Mouse (Mus musculus) v-Abl transformed pro-B cells (cell line): ENCODE measurements around the gene Psmb5.
"Not testable (repeated sequence)": the region's sequence is repeated elsewhere in the genome, so short reads cannot be mapped to it uniquely, and the experiment has no call there.

Experiments
- in situ Hi-C, 2 experiments: fragments of 400-800 bp; cut with MboI; formaldehyde crosslinking; loops; one replicate each; pipeline ENCODE4 v1.15.1; 2025; ENCODE audit not compliant: unreplicated experiment in 2 of 2

Gene Psmb5

GRCm38 (mm10) chr14:54634182-54634581, 16.4 kb upstream of the Psmb5 start:
- in situ Hi-C loops: loop anchor here in 1 of 2 experiments (25.0 kb wide), 1 partner anchor 572 kb away; no protein-coding TSS in a partner anchor

DNA sequence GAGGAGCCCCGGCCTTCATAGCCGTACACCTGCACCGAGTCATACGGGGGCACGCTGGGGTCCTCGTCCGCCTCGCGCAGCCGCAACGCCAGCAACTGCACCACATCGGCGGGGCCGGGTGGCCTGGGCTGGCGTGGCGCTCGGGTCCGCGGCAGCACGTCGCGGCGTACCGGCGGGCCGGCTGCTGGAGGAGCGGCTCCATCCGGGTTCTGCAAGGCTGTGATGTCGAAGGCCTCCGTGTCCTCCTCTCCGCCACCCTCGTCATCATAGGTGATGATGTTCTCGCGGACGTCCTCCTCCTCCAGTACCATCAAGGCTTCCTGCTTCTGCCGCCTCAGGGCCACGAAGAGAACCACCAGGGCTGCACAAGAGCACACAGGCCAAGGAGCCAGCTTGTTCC, 14.4 kb upstream of the Psmb5 start:
- in situ Hi-C loops: loop anchor here in 1 of 2 experiments (25.0 kb wide), 1 partner anchor 570 kb away; no protein-coding TSS in a partner anchor

DNA sequence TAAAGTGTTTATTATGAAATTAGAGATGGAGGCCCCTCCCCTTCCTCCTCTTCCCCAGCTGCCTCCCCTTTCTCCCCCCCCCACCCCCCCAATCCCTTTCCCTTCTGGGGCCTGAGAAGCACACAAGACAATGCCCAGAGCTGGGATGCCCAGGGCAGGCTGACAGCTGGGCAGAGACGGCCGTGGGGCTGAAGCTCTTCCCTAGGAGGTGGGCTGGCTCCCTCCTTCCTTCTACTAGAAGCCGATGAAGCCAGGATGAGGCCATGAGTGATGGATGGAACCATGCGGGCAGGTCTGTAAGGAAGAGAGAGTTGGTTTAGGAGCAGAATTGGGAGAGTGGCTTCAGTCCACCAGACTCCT, 13.4 kb upstream of the Psmb5 start:
- in situ Hi-C loops: loop anchor here in 1 of 2 experiments (25.0 kb wide), 1 partner anchor 569 kb away; no protein-coding TSS in a partner anchor

DNA sequence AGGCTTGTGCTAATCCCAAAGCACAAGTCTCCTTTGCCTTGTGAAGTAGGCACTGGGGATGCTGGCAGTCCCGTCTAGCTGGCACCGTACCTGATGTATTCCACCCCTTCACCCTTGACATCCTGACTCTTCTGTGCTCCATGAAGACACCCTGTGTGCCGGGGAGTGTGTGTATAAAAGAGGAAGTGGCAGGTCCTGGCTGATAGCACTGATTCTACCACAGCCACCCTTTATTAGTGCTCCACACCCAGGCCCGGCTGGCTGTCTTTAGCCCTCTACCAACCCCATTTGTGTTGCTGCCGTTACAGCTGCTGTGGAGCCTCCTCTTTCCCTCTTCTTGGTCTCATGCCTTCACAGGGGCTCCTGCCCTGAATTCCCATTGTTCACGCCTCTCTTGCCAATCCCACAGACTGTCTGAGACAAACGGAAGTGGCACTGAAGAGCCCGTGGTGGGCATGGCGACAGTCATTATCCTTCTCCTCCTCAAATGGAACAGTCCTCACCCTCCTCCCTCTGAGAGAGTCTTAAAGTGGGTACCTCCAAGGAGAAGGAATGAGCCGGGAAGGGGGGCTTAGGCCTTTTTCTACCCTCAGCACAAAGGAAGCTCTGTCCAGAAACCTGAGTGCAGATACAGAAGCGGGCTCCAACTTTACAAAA, 12.9 kb upstream of the Psmb5 start:
- in situ Hi-C loops: loop anchor here in 1 of 2 experiments (25.0 kb wide), 1 partner anchor 568 kb away; no protein-coding TSS in a partner anchor

GRCm38 (mm10) chr14:54629797-54630196, 12.0 kb upstream of the Psmb5 start:
- in situ Hi-C loops: loop anchor here in 1 of 2 experiments (25.0 kb wide), 1 partner anchor 567 kb away; no protein-coding TSS in a partner anchor

- in situ Hi-C loops: loop anchor here in 1 of 2 experiments (25.0 kb wide), 1 partner anchor 566 kb away; no protein-coding TSS in a partner anchor
These were observed 10.3 kb upstream of the Psmb5 start for GRCm38 (mm10) chr14:54628103-54628502.

DNA sequence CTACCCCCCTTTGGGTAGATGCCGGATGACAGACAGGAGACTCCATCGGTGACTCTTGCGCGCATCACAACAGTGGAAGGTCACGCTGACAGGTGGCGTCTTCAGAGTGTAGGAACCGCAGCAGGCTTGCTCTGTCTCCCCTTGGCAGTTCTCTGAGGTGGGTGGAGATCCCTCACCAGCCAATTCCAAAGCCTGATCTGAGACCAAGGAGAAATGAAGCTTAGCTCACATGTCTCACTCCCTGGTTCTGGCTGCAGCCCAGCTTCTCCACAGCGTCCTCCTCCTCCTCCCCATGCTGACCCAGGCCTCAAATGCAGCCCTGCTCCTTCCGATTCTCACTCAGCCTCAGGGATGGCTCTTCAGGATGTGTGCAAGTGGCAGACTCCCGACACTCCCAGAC, 7.2 kb upstream of the Psmb5 start:
- in situ Hi-C loops: loop anchor here in 1 of 2 experiments (25.0 kb wide), 1 partner anchor 563 kb away; no protein-coding TSS in a partner anchor

GRCm38 (mm10) chr14:54623334-54623733, 5.5 kb upstream of the Psmb5 start:
- in situ Hi-C loops: no loop called here

GRCm38 (mm10) chr14:54621133-54621532, 3.3 kb upstream of the Psmb5 start, which contains the start of gene Psmb11:
TSS of gene Psmb11 (plus strand) at chr14:54621433.
- in situ Hi-C loops: no loop called here

GRCm38 (mm10) chr14:54617152-54617896, 498 bp downstream of the Psmb5 start:
- in situ Hi-C loops: no loop called here

- in situ Hi-C loops: no loop called here
These were observed 1.5 kb downstream of the Psmb5 start for GRCm38 (mm10) chr14:54616226-54616825.

- in situ Hi-C loops: not testable (repeated sequence)
These were observed 3.7 kb downstream of the Psmb5 start for GRCm38 (mm10) chr14:54614130-54614529.

DNA sequence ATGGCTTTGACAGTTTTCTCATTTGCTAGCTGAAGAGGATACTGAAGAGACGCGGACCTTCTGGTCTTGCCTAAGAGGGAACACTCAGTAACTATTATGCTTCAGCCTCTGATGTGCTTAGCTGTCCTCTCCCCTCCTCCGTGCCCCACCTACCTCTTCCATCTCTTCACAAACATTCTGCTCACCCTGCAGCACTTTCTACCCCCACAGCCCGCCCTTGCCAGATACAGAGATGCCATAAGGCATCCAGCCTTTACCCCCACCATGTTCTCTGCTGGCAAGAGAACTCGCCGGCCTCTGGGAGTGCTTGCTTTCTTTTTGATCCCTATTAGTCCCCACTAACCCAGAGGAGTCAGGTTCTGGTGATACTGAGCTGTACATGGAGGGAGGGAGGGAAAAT, 7.2 kb downstream of the Psmb5 start:
- in situ Hi-C loops: no loop called here

- in situ Hi-C loops: no loop called here
These were observed 7.9 kb downstream of the Psmb5 start for GRCm38 (mm10) chr14:54609962-54610361.

DNA sequence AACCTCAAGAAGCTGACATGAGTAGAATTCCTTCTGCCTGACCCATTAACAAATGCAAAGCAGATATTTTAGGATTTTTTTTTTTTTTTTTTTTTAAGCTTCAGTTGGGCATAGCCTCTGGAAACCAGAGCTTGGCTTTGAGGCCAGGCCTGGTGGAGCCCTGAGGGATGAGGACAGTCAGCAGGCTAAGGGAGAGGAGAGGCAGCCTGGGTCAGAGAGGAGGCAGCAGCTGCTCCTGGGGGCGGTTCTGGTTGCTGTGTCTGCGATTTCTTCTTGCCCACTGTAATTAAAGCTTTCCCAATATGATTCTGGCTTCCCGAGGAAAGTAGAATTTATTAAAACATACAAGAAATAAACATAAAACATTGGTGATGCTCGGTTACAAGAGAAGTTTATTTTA, 8.6 kb downstream of the Psmb5 start:
- in situ Hi-C loops: no loop called here

- in situ Hi-C loops: no loop called here
These were observed 10.6 kb downstream of the Psmb5 start for GRCm38 (mm10) chr14:54607226-54607625.

DNA sequence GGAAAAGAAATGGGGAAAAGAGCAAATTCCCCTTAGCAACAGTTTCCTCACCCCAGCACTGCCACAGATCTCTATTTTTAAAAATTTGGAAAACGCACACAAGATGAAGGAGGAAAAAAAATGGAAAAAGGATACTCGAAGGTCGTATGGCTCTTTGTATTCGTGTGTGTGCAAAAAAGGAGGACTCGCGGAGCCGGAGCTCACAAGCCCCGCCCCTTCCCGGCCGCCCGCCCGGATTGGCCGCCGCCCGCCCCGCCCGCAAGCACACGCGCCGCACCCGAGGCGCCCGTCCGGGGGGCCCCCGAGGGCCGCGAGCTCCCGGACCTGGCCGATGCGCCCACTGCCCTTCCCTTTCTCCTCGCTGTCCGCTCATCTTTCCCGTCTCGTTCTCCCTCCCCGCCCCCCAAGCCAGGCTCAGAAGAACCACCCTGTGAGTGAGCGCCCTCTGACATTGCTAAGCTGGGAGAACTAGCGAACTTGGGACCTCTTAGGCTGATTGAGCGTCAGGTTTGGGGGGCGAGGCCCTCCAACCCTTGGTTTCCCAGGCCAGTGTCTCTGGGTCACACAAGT, 12.0 kb downstream of the Psmb5 start, which contains the start of gene 4931414P19Rik:
Gene 4931414P19Rik, minus strand, starts transcription at position 242 of the 570 bp plus-strand sequence.
- in situ Hi-C loops: no loop called here

DNA sequence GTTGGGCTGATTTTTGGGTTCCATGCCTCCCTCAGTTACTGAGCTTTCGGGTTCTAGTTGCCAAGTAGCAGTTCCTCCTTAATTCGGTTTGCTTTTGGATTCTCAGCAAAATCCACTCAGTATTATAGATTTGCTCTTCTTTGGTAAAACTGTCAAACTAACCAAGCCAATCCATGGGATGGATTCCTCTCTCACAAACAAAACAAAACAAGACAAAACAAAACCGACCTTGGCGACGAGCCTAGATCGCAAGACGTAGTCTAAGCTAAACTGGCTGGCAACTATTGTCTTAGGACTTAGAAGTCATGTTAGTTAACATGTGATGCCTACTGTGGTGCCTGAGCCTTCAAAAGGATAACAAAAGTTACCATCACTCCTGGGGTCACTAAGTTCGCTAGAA, 14.1 kb downstream of the Psmb5 start:
- in situ Hi-C loops: loop anchor here in 1 of 2 experiments (5.0 kb wide), 1 partner anchor 36 kb away; no protein-coding TSS in a partner anchor

- in situ Hi-C loops: loop anchor here in 1 of 2 experiments (5.0 kb wide), 1 partner anchor 36 kb away; no protein-coding TSS in a partner anchor
These were observed 14.7 kb downstream of the Psmb5 start for GRCm38 (mm10) chr14:54603038-54603654.

- in situ Hi-C loops: loop anchor here in 1 of 2 experiments (5.0 kb wide), 1 partner anchor 35 kb away; no protein-coding TSS in a partner anchor
These were observed 15.2 kb downstream of the Psmb5 start for GRCm38 (mm10) chr14:54602613-54603012.
